ENCODE assay signal across 8 mouse cellular contexts in genomic region chr4:40757157-40757779, GRCm38 (mm10). TPM values are rescaled to one million over a fixed set of nuclear protein-coding genes. Genes with fewer than 3 reads are reported as not detected.
A peak's percentile ranks its signal among the peaks of the same experiment; 100 is the strongest.
DNase-seq lines count a peak whose midpoint lies in the region; ATAC-seq and TF ChIP-seq lines count a peak whose summit lies in the region.

No protein-coding gene starts in this region.

- no peak for DNase-seq in left cerebral cortex, adult 2 months (ENCODE audit: extremely low spot score in 1 of 2, low spot score in 2 of 2)
- no peak for DNase-seq in left cerebral cortex, adult 9 months (ENCODE audit: low spot score in 2 of 2)
- peak; percentile 76 for DNase-seq in R1 (ENCODE audit: low read depth, low spot score)
- no peak for DNase-seq in liver, embryonic 11.5 days (ENCODE audit: low spot score)
- no peak for DNase-seq in layer of hippocampus, adult 8-10 months (ENCODE audit: low spot score in 2 of 2)
- DNase-seq in thymus, postnatal 0 days (ENCODE audit: low spot score) = no peak

- peak overlapping the region; percentile 94 for H3K4me3 ChIP-seq in left cerebral cortex, adult 2 months
- H3K4me3 ChIP-seq in forebrain, embryonic 13.5 days = peak overlapping the region; percentile 92
- H3K4me3 ChIP-seq in liver, embryonic 11.5 days (ENCODE audit: low read depth, low read length) = peak overlapping the region; percentile 97
- H3K4me3 ChIP-seq in stomach, embryonic 14.5 days (ENCODE audit: low read depth, low read length) = peak overlapping the region; percentile 85

- under 1% methylated on average over 39 of the region's 39 CpGs for WGBS in forebrain, embryonic 13.5 days
- under 1% methylated on average over 39 of the region's 39 CpGs for WGBS in liver, embryonic 11.5 days
- WGBS in stomach, embryonic 14.5 days = under 1% methylated on average over 39 of the region's 39 CpGs

- peaks cover 12% of the 10 kb centered on the region; the same call in 1 of the 2 replicates for H3K27me3 ChIP-seq in forebrain, embryonic 13.5 days
- H3K27me3 ChIP-seq in liver, embryonic 11.5 days (replicated peaks; ENCODE audit: control insufficient read depth, insufficient read depth, low read length) = no peaks in the 10 kb centered on the region
- H3K27me3 ChIP-seq in stomach, embryonic 14.5 days (ENCODE audit: control insufficient read depth, insufficient read depth, low read length) = no peaks in the 10 kb centered on the region

- peak; percentile 83 for ATAC-seq in forebrain, embryonic 13.5 days
- ATAC-seq in liver, embryonic 11.5 days (replicated peaks; ENCODE audit: low FRiP score) = peak; percentile 74
- peak; percentile 77 for ATAC-seq in stomach, embryonic 14.5 days (ENCODE audit: insufficient number of reproducible peaks, insufficient read depth, low FRiP score, low read depth)

- H3K27ac ChIP-seq in left cerebral cortex, adult 2 months = peak overlapping the region; percentile 77
- peak overlapping the region; percentile 33 for H3K27ac ChIP-seq in forebrain, embryonic 13.5 days
- peak overlapping the region; percentile 75 for H3K27ac ChIP-seq in liver, embryonic 11.5 days (ENCODE audit: low read depth, low read length)
- peak overlapping the region; percentile 74; the same call in 1 of the 2 replicates for H3K27ac ChIP-seq in stomach, embryonic 14.5 days (ENCODE audit: low read length)

- TF ChIP-seq CTCF in left cerebral cortex, adult 2 months (IDR thresholded peaks at IDR 0.05) = no peak; the same call in 1 of the 2 replicates

- peaks cover 33% of the 10 kb centered on the region for H3K36me3 ChIP-seq in forebrain, embryonic 13.5 days (ENCODE audit: poor library complexity, severe bottlenecking)
- H3K36me3 ChIP-seq in liver, embryonic 11.5 days (ENCODE audit: control insufficient read depth, insufficient read depth, low read length) = peaks cover 23% of the 10 kb centered on the region
- peaks cover 29% of the 10 kb centered on the region for H3K36me3 ChIP-seq in stomach, embryonic 14.5 days (ENCODE audit: control insufficient read depth, insufficient read depth, low read length)

- peaks cover 7% of the 10 kb centered on the region for H3K4me1 ChIP-seq in forebrain, embryonic 13.5 days
- H3K4me1 ChIP-seq in liver, embryonic 11.5 days (replicated peaks; ENCODE audit: control insufficient read depth, insufficient read depth, low read length) = peaks cover 2% of the 10 kb centered on the region; the same call in 1 of the 2 replicates
- no peaks in the 10 kb centered on the region for H3K4me1 ChIP-seq in stomach, embryonic 14.5 days (ENCODE audit: control insufficient read depth, insufficient read depth, low read length)

- no peaks in the 10 kb centered on the region for H3K9me3 ChIP-seq in forebrain, embryonic 13.5 days (replicated peaks)
- no peaks in the 10 kb centered on the region for H3K9me3 ChIP-seq in liver, embryonic 11.5 days (ENCODE audit: control insufficient read depth, low read length)
- no peaks in the 10 kb centered on the region for H3K9me3 ChIP-seq in stomach, embryonic 14.5 days (ENCODE audit: control insufficient read depth, low read depth, low read length)

- peak overlapping the region; percentile 83 for H3K4me2 ChIP-seq in forebrain, embryonic 13.5 days
- H3K4me2 ChIP-seq in liver, embryonic 11.5 days = peak overlapping the region; percentile 82
- H3K4me2 ChIP-seq in stomach, embryonic 14.5 days (replicated peaks; ENCODE audit: low read depth, low read length) = peak overlapping the region; percentile 77

- intact Hi-C loops in left cerebral cortex, adult 2 months (cut with DNase I) = loop anchor here (5.0 kb wide), 1 partner anchor 190 kb away; the partner anchor contains the start of genes Bag1 and Chmp5

- peak overlapping the region; percentile 91 for H3K9ac ChIP-seq in forebrain, embryonic 13.5 days
- peak overlapping the region; percentile 83 for H3K9ac ChIP-seq in liver, embryonic 11.5 days (ENCODE audit: low read depth, low read length)
- H3K9ac ChIP-seq in stomach, embryonic 14.5 days (replicated peaks; ENCODE audit: low read depth, low read length) = peak overlapping the region; percentile 87

RNA-seq across cellular contexts. Expression of gene Smu1, which starts 0.5 kb away (rescaled TPM):
- 10 to 100 TPM; 47.3 to 53.0 TPM for total RNA-seq in left cerebral cortex, adult 2 months (2021)
- polyA plus RNA-seq in forebrain, embryonic 13.5 days (2015; fragmentation: Nextera tagmentation; extraction: Ambion mirVana) = 165 and 180 TPM in 2 replicates
- 167 and 178 TPM in 2 replicates for polyA plus RNA-seq in liver, embryonic 11.5 days (2014; fragmentation: Nextera tagmentation; extraction: Ambion mirVana)
- polyA plus RNA-seq in stomach, embryonic 14.5 days (2014; fragmentation: Nextera tagmentation; extraction: Ambion mirVana) = 146 TPM in 2 replicates
- 10 to 100 TPM; 49.7 to 57.4 (median 54.0) TPM for total RNA-seq in layer of hippocampus, adult 8-10 months (2022)
- 158 and 161 TPM in 2 replicates for polyA plus RNA-seq in thymus, postnatal 0 days (2015; fragmentation: Nextera tagmentation; extraction: Ambion mirVana)

RNA-seq across cellular contexts. Expression of gene Dnaja1, which starts 35.3 kb away (rescaled TPM):
- 100 to 1,000 TPM; 282 to 289 TPM for total RNA-seq in left cerebral cortex, adult 2 months (2021)
- polyA plus RNA-seq in forebrain, embryonic 13.5 days (2015; fragmentation: Nextera tagmentation; extraction: Ambion mirVana) = 726 and 745 TPM in 2 replicates
- polyA plus RNA-seq in liver, embryonic 11.5 days (2014; fragmentation: Nextera tagmentation; extraction: Ambion mirVana) = 389 and 420 TPM in 2 replicates
- 370 and 388 TPM in 2 replicates for polyA plus RNA-seq in stomach, embryonic 14.5 days (2014; fragmentation: Nextera tagmentation; extraction: Ambion mirVana)
- 100 to 1,000 TPM; 263 to 275 (median 274) TPM for total RNA-seq in layer of hippocampus, adult 8-10 months (2022)
- 410 and 488 TPM in 2 replicates for polyA plus RNA-seq in thymus, postnatal 0 days (2015; fragmentation: Nextera tagmentation; extraction: Ambion mirVana)

RNA-seq across cellular contexts. Expression of gene Aptx, which starts 54.3 kb away (rescaled TPM):
- 10 to 100 TPM; 30.0 to 32.2 TPM for total RNA-seq in left cerebral cortex, adult 2 months (2021)
- polyA plus RNA-seq in forebrain, embryonic 13.5 days (2015; fragmentation: Nextera tagmentation; extraction: Ambion mirVana) = 54.0 and 58.6 TPM in 2 replicates
- 21.2 and 23.4 TPM in 2 replicates for polyA plus RNA-seq in liver, embryonic 11.5 days (2014; fragmentation: Nextera tagmentation; extraction: Ambion mirVana)
- 25.3 and 29.4 TPM in 2 replicates for polyA plus RNA-seq in stomach, embryonic 14.5 days (2014; fragmentation: Nextera tagmentation; extraction: Ambion mirVana)
- total RNA-seq in layer of hippocampus, adult 8-10 months (2022) = 10 to 100 TPM; 27.1 to 33.3 (median 31.9) TPM
- 35.3 and 42.1 TPM in 2 replicates for polyA plus RNA-seq in thymus, postnatal 0 days (2015; fragmentation: Nextera tagmentation; extraction: Ambion mirVana)
